Mouse (Mus musculus) urinary bladder, postnatal 14 days (tissue): ENCODE measurements around the gene Nav1.
A peak's percentile ranks its signal among the peaks of the same experiment; 100 is the strongest.

Experiments
- DNase-seq: peaks from one replicate; pipeline ENCODE4 v3.0.0; 2021; ENCODE audit warnings: low spot score

Nav1 gene

GRCm38 (mm10) chr1:135617344-135617743, 10.2 kb upstream of the Nav1 start:
- DNase-seq: no peak

DNA sequence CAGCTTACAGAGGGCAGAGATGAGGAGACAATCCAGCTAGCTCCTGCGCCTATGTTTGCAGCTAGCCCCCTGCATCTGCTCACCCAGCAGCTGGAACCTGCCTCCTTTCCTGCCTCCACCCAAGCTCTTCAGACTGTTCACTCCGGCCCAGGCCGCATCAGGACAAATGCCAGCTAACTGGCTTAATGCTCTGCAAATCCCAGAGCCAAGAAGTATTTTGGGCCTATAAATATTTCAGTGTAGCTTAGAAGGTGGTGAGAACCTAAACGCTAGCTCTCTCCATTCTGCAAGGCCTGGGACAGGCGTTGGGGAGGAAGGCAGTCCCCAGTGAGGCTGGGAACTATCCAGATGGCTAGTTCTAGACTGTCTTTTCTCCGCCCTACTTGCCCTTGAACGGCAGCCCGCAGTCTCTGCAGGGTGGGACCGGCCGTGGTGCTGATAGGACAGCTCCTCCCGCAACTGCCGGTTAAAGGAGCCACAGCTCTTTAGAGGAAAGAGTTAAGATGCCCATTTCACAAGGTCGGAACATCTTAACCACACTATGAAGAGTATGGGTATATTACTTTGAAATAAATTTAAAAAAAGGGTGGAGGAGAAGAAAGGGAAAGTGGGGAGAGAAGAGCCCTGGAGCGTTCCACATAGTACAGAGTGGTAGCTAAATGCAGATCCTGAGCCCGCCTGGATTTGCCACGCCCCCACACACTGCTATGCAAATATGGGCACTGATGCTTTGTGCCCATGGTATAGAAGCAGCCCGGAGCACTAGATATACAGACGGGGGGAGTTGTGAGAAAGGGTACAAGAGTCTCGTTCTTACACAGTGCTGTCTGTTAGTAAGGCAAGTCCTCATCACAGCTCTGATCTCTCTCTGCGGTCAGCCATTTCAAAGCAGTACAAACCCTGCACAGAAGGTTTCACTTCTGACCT, 8.9 kb upstream of the Nav1 start:
- peak; percentile 78 for DNase-seq

- no peak for DNase-seq
Observed at GRCm38 (mm10) chr1:135609621-135610020, 2.5 kb upstream of the Nav1 start.

- no peak for DNase-seq
Observed at GRCm38 (mm10) chr1:135606355-135607015, 610 bp downstream of the Nav1 start.

DNA sequence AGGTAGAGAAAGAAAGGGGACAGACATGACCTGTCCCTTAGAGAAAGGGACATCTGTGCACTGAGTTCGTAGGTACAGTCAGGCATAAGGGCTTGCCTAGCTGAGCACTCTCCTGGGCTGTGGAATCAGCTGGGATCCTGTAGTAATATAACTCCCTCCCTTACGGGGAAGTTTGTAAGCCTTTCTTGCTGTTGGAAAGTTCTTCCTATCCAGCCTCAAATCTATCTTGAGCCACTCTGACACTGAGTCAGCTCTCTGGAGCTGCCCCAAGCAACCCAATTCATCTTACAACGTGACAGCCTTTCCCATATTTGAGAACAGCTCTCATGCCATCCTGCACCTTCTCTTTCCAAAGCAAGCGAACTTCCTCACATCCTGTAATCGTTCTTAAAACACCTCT, 1.6 kb downstream of the Nav1 start:
- DNase-seq: no peak

DNA sequence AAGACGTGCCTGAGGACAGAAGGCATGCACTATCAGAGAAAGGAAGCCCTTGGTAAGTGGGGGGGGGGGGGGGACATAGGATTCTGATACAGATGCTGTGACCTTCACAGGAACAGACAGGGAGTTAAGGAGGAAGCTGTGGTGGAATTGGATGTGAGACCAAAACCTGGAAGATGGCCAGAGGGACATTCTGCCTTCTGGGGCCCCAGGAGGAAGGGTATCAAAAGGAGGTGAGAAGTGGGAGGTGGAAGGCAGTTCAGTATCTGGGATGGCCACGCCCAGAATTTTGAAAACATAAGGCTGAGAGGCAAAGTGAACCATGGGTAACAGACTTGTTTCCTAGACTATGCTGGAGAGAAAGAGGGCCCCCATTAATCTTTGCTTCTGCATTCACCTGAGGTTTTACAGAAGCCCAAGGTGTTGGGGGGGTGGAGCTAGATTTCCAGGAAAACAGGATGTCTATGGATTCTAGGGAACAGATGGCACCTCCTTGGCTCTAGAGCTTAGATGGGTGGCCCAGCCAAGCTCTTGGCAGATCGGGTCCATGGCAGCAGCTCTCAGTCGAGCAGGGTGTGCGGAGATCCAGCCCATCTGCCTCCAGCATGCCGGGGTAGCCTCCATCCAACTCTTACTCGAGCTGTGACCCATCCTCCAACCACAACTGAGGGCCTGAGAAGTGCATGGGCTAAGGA, 2.6 kb downstream of the Nav1 start:
- DNase-seq: no peak

DNA sequence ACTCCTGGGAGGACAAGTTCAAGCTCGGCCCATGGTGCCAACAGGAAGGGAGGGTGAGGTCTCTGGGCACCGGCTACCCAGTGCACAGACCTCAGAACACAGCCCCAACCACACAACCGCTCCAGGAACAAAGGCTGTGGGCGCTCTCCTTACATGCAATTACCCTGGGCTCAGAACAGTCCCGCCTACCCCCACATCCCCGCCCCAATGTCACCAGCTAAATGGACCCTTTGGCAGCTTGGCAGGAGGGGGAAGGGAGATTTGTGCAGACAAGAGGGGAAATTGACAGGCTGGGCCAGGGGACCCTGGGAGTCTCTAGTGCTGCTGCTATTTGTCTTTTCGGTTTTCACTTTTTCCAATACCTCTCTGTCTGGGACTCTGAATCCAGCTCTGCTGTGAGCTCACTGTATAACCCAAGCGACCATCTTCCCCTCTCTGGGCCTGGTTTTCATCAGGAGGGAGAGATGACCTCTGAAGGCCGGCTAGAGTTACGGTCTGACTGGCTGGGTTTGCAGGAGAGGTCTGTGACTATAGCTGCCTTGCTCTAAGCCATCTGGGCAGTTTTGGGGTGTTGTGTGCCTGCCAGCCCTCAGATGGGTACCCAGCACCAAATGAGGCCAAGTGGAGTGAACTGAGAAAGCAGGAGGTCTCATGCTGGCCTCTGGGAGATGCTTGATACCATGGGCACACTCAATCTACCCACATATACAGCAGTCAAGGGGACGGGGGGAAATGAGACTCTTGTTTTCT, 3.8 kb downstream of the Nav1 start:
- DNase-seq: no peak

DNA sequence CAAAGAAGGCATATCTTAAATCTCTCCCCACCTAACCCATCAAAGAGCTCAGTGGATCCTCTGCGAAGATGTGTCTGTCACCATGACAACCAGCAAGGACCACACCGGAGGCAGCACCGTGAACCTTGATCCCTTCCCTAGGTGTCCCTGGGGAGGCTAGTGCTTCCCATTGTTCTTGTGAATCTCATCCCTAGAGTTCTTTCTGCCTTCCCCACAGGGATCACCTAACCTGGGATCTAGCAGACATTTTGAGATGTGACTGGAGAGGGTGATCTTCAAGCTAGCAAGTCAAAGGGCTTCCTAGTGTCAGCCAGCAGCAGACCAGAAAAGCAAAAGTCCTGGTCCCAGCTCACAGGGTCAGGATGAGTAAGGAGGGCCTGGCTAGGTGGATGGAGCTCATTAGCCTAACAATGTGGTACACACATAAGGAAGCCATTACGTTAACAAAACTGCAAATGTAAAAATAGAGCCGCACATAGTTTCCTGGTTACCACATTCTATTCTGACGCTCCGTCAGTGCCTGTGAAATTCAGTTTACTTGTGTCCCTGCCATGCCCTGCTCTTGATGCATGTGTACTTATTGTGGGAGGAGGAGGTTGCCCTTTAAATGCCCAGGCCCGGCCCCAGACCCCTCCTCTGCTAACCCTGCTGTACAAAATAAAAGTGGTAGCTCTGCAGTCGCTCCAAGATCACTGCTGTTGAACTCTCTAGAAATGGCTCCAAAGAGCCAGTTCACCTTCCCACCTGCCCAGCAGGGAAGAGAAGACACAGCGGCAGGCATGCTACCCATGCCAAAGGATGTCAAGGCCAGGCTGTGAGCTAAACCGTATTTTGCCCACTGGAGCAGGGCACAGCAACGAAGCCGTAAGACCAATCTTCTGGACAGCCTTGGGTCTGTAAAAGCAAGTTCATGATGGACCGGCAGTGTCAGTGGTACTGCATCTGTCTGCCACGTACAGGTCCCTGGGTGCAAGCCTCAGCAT, 6.8 kb downstream of the Nav1 start:
- no peak for DNase-seq

- DNase-seq: no peak
Observed at GRCm38 (mm10) chr1:135598251-135598879, 8.7 kb downstream of the Nav1 start.

DNA sequence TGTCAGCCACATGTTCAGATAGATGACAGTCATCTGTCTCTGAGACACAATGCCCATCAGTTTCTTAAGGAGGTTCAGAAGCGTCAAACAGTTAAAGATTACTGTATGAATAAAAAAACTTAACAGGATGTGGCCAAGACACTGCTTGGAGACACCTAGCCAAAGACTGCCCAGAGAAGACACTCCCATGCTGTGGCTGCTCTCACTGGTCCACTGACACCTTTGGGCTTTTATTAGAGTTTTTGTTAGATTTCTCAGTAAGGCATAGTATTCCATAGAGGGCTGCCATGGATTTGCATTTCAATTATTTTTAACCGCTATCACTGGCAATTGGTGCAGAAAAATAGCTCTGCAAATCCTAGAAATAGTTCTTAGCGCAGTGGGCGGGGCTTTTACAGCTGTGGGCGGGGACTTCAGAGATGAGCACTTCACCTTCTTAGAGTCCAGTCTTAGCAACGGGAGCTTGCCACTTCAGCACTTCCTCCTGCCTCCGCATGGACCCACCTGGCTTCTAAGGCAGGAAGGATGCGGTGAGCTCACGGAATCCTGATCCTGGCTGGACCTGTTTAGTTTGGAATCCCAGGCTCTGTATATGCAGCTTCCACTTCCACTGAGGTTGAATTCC, 12.7 kb downstream of the Nav1 start:
- DNase-seq: no peak

- no peak for DNase-seq
Observed at GRCm38 (mm10) chr1:135593560-135594278, 13.4 kb downstream of the Nav1 start.

DNA sequence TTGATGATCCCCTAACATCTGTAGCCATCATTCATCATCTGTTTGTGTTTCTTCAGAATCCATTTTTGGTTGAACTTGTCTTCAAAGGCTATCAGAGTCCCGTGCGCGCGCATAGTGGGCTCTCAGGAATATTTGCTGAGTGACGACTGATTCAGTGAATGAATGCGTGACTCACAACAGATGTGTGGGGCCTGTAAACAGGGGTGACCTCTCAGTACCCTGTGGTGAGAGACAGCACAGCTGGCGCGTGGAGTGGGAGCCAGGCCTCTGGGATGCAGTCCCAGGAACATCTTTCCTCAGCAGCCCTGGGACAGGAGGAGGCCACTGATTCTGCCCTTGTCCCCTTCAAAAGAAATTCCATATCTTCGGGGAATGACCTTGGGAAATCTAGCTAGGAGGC, 16.3 kb downstream of the Nav1 start:
- DNase-seq: peak; percentile 66

DNA sequence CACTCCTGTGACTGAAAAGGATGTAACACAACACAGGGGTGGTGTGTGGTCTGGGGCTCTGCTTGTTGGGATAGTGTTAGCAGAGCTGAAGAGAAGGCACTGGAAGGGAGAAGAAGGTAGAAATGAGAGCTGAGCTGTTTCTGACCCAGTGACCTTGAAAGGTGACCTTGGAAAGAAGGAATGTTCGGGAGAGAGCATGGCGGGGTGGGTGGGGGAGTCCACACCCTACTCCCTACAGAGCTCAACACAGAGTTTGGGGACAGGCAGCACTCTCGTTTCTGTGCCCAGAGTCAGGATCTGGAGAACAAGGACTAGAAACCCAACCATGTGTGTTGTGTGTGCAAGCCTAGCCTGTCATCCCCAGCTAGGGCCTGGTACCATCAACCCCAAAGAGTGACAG, 18.1 kb downstream of the Nav1 start:
- no peak for DNase-seq

DNA sequence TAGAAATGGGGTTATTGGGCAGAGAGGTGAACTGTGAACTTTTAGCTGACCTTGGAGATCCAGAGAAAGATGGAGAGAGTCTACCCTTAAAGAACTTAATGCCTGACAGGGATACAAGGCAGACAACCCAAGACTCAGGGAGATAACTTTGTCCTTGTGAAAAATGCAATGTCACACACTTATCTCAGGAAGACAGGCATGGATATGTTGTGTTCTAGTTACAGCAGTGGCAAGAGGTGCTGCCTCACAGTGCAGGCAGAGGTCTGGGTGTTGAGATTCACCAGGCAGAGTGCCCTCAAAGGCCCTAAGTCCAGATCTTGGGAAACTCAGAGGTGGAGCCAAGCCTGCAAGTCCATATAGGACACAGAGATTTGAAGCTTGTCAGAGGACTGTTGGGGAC, 20.2 kb downstream of the Nav1 start:
- DNase-seq: no peak

- no peak for DNase-seq
Observed at GRCm38 (mm10) chr1:135585573-135585972, 21.5 kb downstream of the Nav1 start.

- peak; percentile 38 for DNase-seq
Observed at GRCm38 (mm10) chr1:135584587-135585541, 22.2 kb downstream of the Nav1 start.

DNA sequence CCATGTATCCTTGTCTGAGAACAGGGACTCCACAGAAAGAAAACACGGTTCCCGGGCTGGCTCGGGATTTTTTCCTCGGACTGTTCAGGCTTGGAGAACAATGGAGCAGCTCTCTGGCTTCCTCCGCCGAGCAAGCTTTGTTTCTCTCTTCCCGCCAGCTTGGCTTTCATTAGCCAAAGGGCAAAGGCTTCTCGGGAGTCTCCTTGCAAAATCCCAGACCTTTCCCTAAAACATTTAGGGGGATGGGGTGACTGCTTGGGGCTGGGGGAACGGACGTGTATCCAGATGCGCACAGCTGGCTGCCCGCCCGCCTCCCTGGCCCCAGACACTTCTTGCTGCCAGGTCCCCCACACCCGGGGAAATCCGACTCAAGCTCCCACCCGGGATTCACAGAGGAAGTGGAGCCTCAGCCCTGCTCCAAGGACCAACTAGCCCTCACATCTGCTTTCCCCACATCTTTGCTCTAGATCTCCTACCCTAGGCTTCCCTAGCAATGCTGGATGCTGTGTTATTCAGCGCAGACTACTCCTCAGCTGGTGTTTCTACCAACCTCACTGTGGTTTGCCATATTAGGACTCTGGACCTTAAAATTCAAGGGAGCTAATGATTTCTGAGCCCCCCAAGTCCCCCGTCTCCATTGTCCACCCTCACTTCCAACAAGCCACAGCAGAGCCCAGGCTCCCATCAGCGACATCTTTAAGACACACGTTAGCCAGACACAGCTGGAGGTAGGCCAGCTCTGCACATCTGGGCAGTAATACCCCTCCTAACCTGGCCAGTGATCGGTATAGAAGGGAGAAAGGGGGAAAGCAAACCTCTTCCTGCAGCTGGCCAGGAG, 23.2 kb downstream of the Nav1 start:
- DNase-seq: no peak
